Mouse (Mus musculus) ovary, postnatal 14 days (tissue): ENCODE measurements around the gene Slc35d2.

Experiments
- DNase-seq: peaks from one replicate; pipeline ENCODE4 v3.0.0; 2022; ENCODE audit warnings: low spot score

Slc35d2 gene

DNA sequence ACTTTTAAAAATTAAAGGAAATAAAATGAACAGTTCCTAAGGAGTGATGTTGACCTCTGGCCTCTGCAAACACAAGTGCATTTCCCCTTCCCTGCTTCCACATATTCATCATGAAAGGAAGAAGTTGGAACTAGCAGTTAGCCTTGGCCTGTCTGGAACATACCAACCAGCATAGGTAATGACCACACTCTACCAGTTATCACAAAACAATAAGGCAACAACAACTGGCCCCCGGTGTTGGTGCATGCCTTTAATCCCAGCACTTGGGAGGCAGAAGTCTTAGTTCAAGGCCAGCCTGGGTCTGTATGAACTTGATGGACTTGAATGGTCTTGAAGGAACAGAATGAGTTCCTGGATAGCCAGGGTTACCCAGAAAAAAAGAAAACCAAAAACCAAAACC lies 18.7 kb downstream of the Slc35d2 start:
- no peak for DNase-seq

GRCm38 (mm10) chr13:64108381-64108850 lies 20.8 kb downstream of the Slc35d2 start:
- no peak for DNase-seq

DNA sequence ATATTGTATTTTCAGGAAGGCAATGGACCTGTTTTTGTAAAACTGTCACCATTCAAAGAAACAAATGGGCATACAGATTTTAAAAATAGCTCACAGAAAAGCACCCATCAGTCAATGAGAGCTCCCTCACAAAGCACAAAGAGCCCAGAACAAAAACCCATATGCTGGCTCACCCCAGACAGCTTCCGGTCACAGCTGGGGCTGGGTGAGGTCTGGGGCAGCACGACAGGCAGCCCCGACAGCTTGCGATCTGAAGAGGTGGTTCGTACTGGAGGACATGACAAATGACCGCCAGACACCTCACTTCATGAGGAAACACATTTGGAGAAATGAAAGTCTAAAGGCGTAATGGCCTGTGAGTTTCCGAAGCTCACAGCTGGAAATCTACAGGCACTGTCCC lies 21.6 kb downstream of the Slc35d2 start:
- no peak for DNase-seq

DNA sequence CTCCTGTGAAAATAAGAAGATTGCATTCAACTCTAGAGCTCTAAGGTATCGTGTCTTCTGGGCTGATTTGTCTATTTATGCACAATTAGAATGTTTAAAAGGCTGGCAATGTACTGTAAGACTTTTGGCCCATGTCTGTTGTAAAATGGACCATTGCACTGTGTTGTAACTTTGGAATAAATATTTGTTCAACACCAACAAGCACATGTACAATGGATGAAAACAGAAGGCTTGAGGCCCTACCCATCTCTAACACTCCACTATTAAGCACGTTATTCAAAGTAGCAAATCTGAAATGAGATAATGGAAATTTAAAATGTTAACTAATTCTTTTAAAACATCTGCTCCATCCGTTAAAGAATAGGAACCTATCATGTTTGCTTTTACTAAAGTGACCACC lies 22.1 kb downstream of the Slc35d2 start:
- DNase-seq = no peak

DNA sequence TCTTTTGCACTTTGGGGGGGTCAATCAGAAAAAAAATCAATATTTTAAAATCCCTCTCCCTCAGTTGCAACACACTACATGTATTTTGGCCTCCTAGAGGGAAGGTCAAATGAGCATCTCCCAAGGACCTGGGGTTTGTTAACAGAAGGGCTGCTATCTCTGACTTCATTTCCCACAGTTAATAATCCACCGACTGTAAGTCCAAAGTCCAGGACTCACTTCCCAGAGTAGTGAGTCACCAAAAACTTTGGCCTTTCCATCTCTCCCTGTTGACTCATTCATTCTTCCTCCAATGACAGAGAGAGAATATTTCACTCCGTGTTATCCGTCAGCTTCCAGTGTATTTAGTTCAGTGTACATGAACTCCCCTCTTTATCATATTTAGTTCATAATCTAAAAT lies 23.5 kb downstream of the Slc35d2 start:
- no peak for DNase-seq

GRCm38 (mm10) chr13:64100186-64100585 lies 29.0 kb downstream of the Slc35d2 start:
- DNase-seq = peak; percentile 36

GRCm38 (mm10) chr13:64098992-64099391 lies 30.2 kb downstream of the Slc35d2 start:
- DNase-seq = no peak

- peak; percentile 80 for DNase-seq
Measured at GRCm38 (mm10) chr13:64093341-64093740, 35.8 kb downstream of the Slc35d2 start.

DNA sequence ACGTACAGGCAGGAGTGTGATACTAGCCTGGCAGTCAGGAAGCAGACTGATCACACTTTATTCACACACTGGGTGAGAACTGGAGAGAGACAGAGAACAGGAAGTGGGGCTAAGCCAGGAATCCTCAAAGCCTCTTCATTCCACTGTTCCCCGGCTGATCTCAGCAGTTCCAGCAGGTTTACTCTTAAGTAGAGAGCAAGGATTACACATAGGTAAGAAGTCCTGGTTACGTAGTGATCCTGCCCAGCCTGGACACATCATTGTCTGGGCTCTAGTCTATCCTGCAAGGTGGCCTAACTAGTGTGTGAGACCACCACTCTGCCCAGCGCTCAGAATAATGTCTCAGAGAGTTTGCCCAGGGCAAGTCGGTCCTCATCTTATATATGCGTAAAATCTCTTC lies 36.4 kb downstream of the Slc35d2 start:
- DNase-seq = no peak

- no peak for DNase-seq
Measured at GRCm38 (mm10) chr13:64092141-64092540, 37.0 kb downstream of the Slc35d2 start.

DNA sequence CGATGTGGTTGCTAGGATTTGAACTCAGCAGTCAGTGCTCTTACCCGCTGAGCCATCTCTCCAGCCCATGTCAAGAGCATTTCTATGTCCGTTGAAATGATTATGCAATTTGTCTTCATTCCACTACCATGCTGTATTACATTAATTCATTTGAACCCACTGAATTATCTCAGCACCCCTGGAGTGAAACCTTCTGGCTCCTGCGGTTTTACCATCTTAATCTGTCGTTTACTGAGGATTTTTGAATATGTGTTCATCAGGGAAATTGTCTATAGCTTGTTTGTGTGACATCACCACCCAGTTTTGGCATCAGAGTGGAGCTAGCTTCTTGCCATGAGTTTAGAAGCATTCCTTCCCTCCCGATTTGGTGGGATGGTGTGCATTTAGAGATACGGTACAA lies 38.2 kb downstream of the Slc35d2 start:
- no peak for DNase-seq

- DNase-seq = no peak
Measured at GRCm38 (mm10) chr13:64090278-64090677, 38.9 kb downstream of the Slc35d2 start.

DNA sequence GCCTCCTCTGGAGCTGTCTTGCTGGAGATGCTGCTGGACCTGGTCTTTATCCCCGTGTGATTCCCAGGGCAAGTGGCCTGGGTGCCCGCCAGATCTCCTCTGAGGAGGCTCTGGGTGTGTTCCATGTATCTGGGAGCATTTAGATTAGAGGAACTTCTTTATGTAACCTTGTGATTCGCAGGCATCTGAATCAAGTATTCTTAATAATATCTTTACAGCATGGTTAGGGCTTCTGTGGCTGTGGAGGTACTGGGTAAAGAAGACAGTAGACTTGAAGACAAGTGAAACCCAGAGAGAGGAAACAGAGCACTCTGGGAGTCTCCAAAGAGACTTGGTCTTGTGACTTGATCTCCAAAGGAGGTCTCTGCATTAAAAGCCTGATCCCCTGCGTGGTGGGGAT lies 40.0 kb downstream of the Slc35d2 start, which contains the start of gene Hsd17b3:
Gene Hsd17b3 (minus strand): TSS at position 101 of the 400 bp plus-strand sequence.
- no peak for DNase-seq

DNA sequence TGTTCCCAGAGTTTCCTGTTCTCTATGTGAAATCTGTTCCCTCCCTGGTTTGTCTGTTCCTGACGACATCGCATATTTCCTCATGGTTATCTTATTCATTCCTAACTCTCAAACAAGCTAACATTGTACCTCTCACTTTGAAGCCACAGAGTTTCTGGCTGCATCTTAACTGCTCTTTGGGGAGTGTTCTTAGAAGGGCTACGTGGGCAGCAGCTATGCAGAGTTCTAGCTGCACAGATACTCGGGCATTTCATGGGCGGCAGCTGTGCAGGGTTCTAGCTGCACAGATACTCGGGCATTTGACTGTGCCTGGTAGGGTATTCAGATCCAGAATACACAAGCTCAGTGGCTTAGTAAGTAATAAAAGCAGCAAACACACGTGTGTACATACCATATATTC lies 41.1 kb downstream of the Slc35d2 start:
- DNase-seq = no peak

GRCm38 (mm10) chr13:64086036-64086435 lies 43.1 kb downstream of the Slc35d2 start:
- DNase-seq = no peak

GRCm38 (mm10) chr13:64083331-64083730 lies 45.8 kb downstream of the Slc35d2 start:
- DNase-seq = no peak

DNA sequence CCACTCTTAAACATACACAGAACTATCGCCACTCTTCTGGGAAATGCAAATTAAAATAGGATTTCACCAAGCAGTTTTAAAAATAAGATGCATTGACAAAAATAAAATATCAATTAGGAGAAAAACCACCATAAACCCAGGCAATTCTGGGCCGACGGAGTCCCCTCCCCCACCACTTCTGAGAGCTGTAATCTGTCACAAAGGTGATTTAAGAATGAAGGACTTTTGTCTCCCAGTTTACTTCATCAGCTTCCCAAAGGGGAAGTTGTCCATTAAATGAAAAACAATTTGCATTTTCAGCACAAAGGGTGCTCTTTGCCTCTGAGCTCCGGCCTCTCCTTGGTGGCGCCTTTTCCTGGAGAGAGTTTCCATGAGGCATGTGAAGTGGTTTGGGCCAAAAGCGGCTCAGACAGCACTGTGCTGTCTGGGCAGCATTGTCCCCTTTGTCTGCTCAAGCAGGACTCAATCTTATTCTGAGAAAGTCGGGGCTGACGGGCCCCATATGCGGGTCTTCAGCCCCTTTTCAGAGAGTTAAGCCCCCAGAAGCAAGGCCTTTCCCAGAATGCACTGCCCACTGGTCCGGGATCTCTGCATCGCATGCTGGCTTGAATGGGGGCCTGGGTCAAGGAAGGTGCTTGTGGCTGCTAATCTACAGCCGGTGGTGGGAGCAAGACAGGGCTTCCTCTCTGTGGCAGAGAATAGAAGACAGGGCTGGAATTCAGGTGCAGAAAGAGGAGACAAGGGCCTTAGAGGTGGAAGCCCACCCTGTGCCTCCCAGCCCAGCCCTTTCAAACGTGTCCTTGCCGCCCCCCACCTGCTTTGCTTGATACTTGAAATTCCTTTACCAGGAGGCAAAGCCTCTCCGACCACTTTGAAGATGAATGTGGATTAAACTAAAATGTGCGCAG lies 47.9 kb downstream of the Slc35d2 start:
- DNase-seq = no peak

- no peak for DNase-seq
Measured at GRCm38 (mm10) chr13:64077591-64077990, 51.6 kb downstream of the Slc35d2 start.

DNA sequence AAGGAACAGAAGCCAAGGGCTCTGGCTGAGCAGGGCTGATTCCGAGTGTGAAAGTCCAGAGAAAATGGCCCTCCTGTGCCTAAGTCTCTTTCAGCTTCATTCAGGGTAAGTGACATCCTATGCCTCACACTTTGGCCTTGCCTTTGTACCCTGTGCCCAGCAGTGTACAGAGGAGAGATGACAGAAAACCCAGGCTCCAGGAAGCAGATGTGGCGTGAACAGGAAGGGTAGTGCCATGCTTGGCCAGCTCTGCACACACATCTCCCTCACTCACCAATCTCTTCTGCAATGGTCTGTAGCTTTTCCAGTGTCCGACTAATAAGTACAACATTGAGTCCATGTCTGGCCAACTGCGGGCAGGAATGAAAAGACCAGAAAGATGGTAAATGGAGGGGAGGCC lies 53.1 kb downstream of the Slc35d2 start:
- no peak for DNase-seq

GRCm38 (mm10) chr13:64066653-64067052 lies 62.5 kb downstream of the Slc35d2 start:
- DNase-seq = no peak

DNA sequence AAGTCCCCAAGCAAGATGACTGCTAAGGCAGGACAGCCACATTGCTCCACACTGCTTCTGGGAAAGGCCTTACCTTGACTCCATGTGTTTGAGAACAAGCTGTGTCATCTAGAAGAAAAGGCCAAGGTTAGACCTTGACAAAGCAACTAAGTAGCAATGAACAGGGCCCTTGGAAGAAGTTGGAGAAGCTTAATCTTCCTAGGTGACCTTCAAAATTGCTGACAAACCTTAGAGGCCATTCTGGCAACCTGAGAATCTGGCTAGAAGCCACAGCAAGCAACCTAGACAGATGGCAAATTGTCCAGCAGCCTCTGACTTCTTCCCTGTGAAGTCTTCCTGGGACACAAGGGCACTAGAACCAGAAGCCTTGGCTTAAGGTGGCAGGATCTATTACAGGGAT lies 64.9 kb downstream of the Slc35d2 start:
- DNase-seq = no peak

DNA sequence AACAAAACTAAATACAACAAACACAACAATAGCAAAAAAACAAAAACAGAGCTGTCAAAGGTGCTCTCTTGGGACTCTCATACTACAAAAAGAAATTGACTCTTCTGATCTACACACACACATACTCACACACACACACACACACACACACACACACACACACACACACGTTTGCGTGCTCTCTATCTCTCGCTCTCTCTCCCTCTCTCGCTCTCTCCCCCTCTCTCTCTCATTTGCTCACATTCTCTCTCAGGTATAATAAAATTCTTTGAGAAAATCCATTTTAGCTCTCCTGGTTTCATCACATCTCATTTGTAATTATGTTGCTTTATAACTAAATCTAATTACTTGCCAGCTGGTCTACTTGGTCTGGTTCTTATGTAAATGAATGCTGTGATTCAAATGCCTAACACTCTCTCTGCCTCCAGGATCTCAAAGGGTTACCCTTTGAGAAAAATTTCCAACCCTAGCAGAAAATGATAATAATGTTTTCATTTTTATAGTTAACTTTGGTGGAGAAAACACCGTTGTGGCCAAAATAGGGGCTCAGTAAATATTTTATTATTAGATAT lies 68.1 kb downstream of the Slc35d2 start:
- DNase-seq = no peak

- DNase-seq = no peak
Measured at GRCm38 (mm10) chr13:64053959-64054358, 75.2 kb downstream of the Slc35d2 start.
